Mouse (Mus musculus): ENCODE measurements around the gene Cntnap2.
"Not testable (repeated sequence)": the region's sequence is repeated elsewhere in the genome, so short reads cannot be mapped to it uniquely, and the experiment has no call there.

The Cntnap2 gene

DNA sequence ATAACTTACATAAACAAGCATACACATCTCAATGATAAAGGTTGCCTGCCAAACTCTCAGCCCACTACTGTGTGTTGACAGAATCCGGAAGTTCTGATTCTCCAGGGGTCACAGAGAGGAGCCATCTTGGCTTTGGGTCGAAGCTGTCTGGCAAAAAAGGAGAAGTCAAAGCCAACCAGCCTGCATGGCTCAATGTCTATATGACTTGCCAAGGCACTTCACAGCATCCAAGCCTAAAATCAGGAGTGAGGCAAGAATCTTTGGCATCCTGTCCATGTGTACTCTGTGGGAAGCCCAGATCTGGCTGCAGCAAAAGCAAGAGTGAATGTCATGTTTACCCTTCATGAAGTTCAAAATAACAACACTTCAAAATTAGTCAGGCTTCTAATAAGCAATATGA is 1913.5 kb downstream of the Cntnap2 start:
- no peak for DNase-seq (ENCODE audit: low spot score in 2 of 2)

GRCm38 (mm10) chr6:46996010-46996602 is 1936.9 kb downstream of the Cntnap2 start:
- DNase-seq (ENCODE audit: low spot score in 2 of 2): no peak

- DNase-seq (ENCODE audit: low spot score in 2 of 2): no peak
These were observed 1945.3 kb downstream of the Cntnap2 start for GRCm38 (mm10) chr6:47004430-47004829.

DNA sequence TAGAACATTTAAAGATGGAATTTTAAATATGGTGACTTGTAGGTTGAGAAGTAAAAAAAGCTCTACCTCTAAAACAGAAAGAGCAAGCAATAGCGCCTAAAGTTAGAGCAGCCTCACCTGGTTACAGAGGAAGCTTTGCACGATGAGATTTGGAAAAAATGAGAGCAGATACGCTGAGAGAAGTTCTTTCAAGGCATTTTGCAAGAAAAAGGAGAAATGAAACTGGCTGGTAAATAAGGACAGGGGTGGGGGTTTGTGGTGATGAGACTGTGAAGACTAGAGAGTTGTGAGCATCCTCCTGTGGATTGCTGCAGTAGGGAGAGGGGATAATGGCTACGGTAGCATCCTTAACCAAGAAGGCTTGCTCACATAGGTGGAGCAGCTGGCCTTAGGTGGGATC is 1953.8 kb downstream of the Cntnap2 start:
- no peak for DNase-seq (ENCODE audit: low spot score in 2 of 2)

DNA sequence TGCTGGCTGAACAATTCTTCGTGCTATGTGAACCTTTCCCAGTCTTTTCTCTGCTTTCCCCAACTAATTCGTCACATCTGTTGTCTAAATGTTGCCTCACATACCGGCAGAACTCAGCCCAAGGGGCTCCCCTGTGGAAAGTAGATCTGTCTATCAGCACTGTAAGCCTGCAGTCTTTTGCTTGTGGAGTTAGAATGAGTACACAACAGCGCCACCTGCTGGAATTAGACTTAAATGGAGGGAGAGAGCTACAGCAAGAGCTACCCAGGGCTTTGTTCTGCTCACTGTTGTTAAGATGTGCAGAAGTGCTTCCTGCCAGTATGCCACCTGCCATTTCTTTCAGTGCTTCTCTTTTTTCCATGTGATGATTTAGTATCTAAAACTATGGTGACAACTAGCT is 1954.4 kb downstream of the Cntnap2 start:
- peak; percentile 5 to 26 for DNase-seq (ENCODE audit: low spot score in 2 of 2)

GRCm38 (mm10) chr6:47014886-47015586 is 1955.9 kb downstream of the Cntnap2 start:
- DNase-seq (ENCODE audit: low spot score in 2 of 2): no peak

- no peak for DNase-seq (ENCODE audit: low spot score in 2 of 2)
These were observed 1967.0 kb downstream of the Cntnap2 start for GRCm38 (mm10) chr6:47026064-47026686.

DNA sequence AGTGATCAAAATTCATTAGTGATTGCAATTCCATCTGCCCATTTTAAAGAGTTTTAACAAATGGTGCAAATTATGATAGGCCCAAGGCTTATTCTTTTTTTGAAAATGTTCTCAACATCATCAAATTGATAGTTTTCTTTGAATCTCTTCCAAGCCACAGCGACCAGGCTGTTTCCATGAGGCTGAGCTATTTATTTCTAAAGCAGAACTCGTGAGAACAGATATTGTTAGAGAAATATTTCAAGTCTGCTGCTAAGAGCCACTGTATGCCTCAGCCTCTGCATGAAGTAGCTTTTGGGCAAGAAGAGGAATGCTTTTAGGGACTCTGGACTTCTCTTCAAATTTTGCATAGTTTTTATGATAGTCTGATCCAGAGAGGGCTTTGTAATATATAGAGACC is 1972.2 kb downstream of the Cntnap2 start:
- DNase-seq (ENCODE audit: low spot score in 2 of 2): no peak

DNA sequence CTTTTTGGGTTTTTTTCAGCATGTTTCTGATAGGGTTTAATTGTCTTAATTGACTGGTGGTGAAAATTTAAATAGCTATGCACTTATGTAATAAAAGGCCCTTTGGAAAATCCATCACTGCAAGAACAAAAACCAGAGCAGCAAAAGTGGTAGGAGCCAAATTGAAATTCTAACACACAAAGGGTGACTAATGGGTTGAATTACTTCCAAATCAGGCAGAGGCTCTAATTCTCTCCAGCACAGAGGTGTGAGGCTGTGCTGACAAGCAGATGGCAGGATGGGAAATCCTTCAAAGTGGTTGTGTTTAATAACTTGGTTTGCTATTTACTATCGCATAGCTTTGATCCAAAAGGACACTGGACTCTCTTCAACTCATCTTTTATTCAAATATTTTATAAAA is 1983.4 kb downstream of the Cntnap2 start:
- no peak for DNase-seq (ENCODE audit: low spot score in 2 of 2)

DNA sequence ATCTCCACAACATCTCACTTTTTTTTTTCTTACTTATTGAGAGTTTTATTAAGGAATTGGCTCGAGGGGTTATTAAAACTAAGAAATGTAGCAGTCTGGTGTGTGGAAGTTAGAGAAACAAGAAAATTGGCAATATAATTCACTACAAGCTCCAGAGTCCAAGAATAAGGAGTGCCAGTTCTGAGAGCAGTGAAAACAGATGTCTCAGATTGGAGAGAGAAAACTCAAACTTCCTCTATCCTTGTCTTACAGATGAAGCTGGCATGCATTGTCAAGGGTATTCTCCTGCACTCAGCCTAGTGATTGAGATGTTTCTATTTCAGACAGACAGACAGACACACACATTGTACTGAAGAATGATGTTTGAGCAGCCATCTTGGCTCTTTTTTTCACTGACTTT is 1984.4 kb downstream of the Cntnap2 start:
- no peak for DNase-seq (ENCODE audit: low spot score in 2 of 2)

GRCm38 (mm10) chr6:47044385-47045200 is 1985.4 kb downstream of the Cntnap2 start:
- no peak for DNase-seq (ENCODE audit: low spot score in 2 of 2)

DNA sequence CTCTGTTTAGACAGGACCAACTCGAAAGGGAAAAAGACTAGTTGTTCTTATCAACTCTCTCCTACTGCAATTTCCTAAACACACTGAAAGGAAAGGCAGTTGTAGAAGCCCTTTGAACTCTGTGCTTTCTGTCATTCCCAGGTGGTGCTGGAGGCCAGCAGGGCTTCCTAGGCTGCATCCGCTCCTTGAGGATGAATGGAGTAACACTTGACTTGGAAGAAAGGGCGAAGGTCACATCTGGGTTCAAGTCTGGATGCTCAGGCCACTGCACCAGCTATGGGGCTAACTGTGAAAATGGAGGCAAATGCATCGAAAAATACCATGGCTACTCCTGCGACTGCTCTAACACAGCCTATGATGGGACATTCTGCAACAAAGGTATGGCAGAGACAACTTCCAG is 1989.9 kb downstream of the Cntnap2 start:
- no peak for DNase-seq (ENCODE audit: low spot score in 2 of 2)

GRCm38 (mm10) chr6:47050319-47051222 is 1991.4 kb downstream of the Cntnap2 start:
- DNase-seq (ENCODE audit: low spot score in 2 of 2): no peak

DNA sequence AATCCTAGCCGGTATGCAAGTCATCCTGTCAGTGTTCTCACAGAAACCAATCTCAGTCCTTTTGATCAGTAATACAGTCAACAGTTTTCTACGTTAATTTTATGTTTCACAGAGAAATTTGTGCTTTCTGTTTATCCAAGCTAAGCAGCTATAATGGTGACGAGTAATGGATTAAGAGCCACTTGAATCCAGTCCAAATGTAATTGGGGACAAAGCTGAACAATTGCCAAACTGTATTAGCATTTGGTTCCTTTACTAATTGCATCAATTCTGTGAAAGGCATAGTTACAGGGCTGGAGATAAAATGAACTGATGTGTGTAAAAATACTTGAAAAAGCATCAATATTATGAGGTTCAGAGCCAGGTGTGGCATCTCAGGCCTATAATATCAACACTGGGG is 2002.2 kb downstream of the Cntnap2 start:
- DNase-seq (ENCODE audit: low spot score in 2 of 2): no peak

DNA sequence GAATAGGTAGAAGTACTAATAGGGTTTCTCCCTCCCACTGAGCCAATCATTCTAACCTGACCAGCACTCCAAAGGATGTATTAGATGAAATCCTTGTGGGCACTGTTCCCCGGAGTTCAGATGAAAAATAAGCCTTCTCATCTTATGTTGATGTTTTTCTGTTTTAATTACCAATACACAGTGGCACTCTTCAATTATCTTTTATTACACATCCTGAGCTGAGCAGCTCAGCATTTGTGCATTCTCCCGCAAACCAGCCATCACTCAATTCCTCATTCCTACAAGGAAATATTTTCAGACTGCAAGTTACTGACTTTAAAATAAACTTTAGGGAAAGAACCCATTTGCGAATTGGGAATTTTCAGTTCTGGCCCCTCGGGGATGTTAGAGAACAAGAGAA is 2030.8 kb downstream of the Cntnap2 start:
- DNase-seq (ENCODE audit: low spot score in 2 of 2): no peak

DNA sequence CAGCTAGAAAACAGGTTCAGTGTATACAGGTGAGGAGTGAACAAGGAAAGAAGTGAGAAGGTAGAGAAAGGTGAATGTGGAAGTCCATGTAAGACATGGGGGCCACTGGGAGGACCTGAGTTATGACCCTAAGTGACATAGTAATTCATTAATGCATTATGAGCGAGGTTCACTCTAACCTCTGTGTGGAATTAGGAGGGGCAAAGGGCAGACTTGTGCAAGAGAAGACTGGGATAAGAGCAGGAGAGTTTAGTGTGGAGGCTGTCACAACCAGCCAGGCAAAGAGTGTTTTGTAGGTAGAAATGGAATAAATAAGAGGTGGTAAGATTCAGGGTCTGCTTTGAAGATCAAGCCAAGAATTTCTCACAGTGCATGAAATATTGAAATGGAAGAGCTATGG is 2045.8 kb downstream of the Cntnap2 start:
- no peak for DNase-seq (ENCODE audit: low spot score in 2 of 2)

DNA sequence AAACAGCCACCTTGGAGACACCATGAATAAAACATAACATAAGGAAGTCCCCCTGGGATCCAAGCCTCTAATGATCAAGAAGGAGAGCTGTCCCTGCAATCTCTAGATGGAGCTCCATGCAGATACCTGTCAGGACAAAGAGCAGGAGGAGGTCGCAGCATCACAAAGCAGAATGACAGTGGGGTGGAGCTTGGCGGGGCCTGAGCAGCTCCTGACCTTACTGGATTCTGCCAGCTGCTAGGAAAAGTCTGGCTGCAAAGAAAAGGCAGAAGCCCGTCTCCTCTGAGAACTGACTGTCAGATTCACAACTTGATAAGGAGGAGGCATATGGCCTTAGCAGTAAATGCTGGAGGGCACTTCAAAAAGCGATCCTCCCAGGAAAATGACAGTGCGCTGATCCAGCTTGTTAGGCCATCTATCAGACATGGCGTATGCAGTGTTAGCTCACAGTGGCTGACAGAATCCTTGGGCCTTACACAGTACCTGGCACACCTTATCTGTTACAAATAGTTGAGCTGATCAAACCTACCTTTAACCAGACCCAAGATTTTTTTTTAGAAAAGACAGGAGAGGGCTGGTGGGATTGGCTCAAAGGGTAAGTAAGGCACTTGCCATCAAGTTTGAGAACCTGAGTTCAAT is 2050.5 kb downstream of the Cntnap2 start:
- no peak for DNase-seq (ENCODE audit: low spot score in 2 of 2)

- not testable (repeated sequence) for DNase-seq (ENCODE audit: low spot score in 2 of 2)
These were observed 2074.9 kb downstream of the Cntnap2 start for GRCm38 (mm10) chr6:47134063-47134462.

GRCm38 (mm10) chr6:47153018-47153417 is 2093.9 kb downstream of the Cntnap2 start:
- DNase-seq (ENCODE audit: low spot score in 2 of 2): not testable (repeated sequence)

- DNase-seq (ENCODE audit: low spot score in 2 of 2): not testable (repeated sequence)
These were observed 2115.6 kb downstream of the Cntnap2 start for GRCm38 (mm10) chr6:47174580-47175294.

Measured in natural killer cell, adult 2 months (primary cell).